Mouse (Mus musculus): Measurements from ENCODE around the gene Slc12a8.

DNA sequence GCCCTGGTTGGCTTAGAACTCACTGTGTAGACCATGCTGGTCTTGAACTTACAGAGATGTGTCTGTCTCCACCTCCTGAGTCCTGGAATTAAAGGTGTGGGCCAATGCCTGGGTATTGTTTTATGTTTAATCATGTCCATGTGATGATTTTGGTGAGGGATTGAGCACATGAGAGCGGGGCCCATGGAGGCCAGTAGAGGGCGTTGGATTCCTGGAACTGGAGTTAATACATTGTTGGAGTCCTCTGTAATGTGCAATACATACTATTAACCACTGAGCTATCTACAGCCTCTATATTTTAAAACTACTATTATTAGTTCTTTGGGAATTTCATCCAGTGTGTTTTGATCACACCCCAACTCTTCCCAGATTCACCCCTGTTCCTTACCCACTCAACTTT, 27.2 kb downstream of the Slc12a8 start:
- TF ChIP-seq GATA1 (IDR thresholded peaks at IDR 0.05; ENCODE audit: borderline replicate concordance, low read length) (no peak), CTCF (IDR thresholded peaks at IDR 0.05; ENCODE audit: low read depth, low read length) (no peak), TAL1 (conservative IDR thresholded peaks at IDR 0.05; ENCODE audit: low read depth, low read length) (no peak), POLR2AphosphoS5 (IDR thresholded peaks at IDR 0.05; ENCODE audit: insufficient replicate concordance, low read depth, low read length) (no peak), GATA2 (IDR thresholded peaks at IDR 0.05; ENCODE audit: borderline replicate concordance, low read depth, low read length) (no peak)
